Comparison of ENCODE assay signal across 21 mouse cellular contexts in genomic region chr7:97313364-97313995, GRCm38 (mm10).
"Had no signal": no experiment of that assay in that cellular context is flagged by ENCODE, and none has a peak within 500 bp of the region (broad histone marks: within the 10 kb centered on the region; RNA-seq: fewer than 3 reads in every experiment).

No protein-coding gene starts in this region.

- H3K9ac ChIP-seq: limb, embryonic 13.5 days; liver, embryonic 12.5 days; liver, embryonic 15.5 days; lung, embryonic 15.5 days; midbrain, embryonic 12.5 days; midbrain, embryonic 15.5 days; neural tube, embryonic 12.5 days; neural tube, embryonic 15.5 days had no signal

- DNase-seq: kidney, adult 8-10 months; layer of hippocampus, adult 9-11 months; liver; lung, adult 18-20 months; lung, postnatal 10 days; lung, postnatal 36 days; thymus, postnatal 36 days had no signal

- H3K27me3 ChIP-seq: limb, embryonic 13.5 days; liver, embryonic 12.5 days; liver, embryonic 15.5 days; lung, embryonic 15.5 days; midbrain, embryonic 12.5 days; midbrain, embryonic 15.5 days; neural tube, embryonic 12.5 days; neural tube, embryonic 15.5 days had no signal

- H3K4me3 ChIP-seq: layer of hippocampus, adult 2 months; limb, embryonic 10.5 days; limb, embryonic 13.5 days; liver, embryonic 12.5 days; liver, embryonic 15.5 days; lung, embryonic 15.5 days; megakaryocyte, embryonic 14.5 days; midbrain, embryonic 12.5 days; midbrain, embryonic 15.5 days; neural tube, embryonic 12.5 days; neural tube, embryonic 15.5 days had no signal

- H3K4me2 ChIP-seq: limb, embryonic 13.5 days; liver, embryonic 12.5 days; liver, embryonic 15.5 days; lung, embryonic 15.5 days; midbrain, embryonic 12.5 days; midbrain, embryonic 15.5 days; neural tube, embryonic 12.5 days; neural tube, embryonic 15.5 days had no signal

- ATAC-seq: hindbrain, postnatal 0 days; inflammation-experienced regulatory T-cells, adult 6 months; intestine, embryonic 16.5 days; liver, embryonic 12.5 days; midbrain, embryonic 15.5 days had no signal

- H3K4me1 ChIP-seq: limb, embryonic 10.5 days; limb, embryonic 13.5 days; liver, embryonic 12.5 days; liver, embryonic 15.5 days; lung, embryonic 15.5 days; midbrain, embryonic 12.5 days; midbrain, embryonic 15.5 days; neural tube, embryonic 12.5 days; neural tube, embryonic 15.5 days had no signal

- H3K9me3 ChIP-seq: limb, embryonic 10.5 days; limb, embryonic 13.5 days; liver, embryonic 12.5 days; liver, embryonic 15.5 days; lung, embryonic 15.5 days; midbrain, embryonic 12.5 days; midbrain, embryonic 15.5 days; neural tube, embryonic 12.5 days; neural tube, embryonic 15.5 days had no signal

- H3K27ac ChIP-seq: hindbrain, postnatal 0 days; layer of hippocampus, adult 2 months; limb, embryonic 10.5 days; limb, embryonic 13.5 days; liver, embryonic 12.5 days; liver, embryonic 15.5 days; lung, embryonic 15.5 days; midbrain, embryonic 12.5 days; midbrain, embryonic 15.5 days; neural tube, embryonic 12.5 days; neural tube, embryonic 15.5 days had no signal
